Comparison of ENCODE assay signal across 20 mouse cellular contexts in genomic region chr11:51396451-51396850, GRCm38 (mm10).
DNase-seq lines count a peak whose midpoint lies in the region; ATAC-seq and TF ChIP-seq lines count a peak whose summit lies in the region.
"Had no signal": no experiment of that assay in that cellular context is flagged by ENCODE, and none has a peak within 500 bp of the region (broad histone marks: within the 10 kb centered on the region; RNA-seq: fewer than 3 reads in every experiment).

No protein-coding gene starts in this region.

- no peak overlapping the region for H3K4me3 ChIP-seq in lung, embryonic 16.5 days (ENCODE audit: low read length)
- H3K4me3 ChIP-seq in lung, postnatal 0 days (ENCODE audit: low read depth, low read length), result no peak overlapping the region
- H3K4me3 ChIP-seq in left cerebral cortex, adult 2 months, result no peak overlapping the region
- H3K4me3 ChIP-seq: embryonic facial prominence, embryonic 10.5 days; embryonic facial prominence, embryonic 12.5 days; forebrain, embryonic 13.5 days; forebrain, embryonic 15.5 days had no signal

- H3K27me3 ChIP-seq in lung, embryonic 16.5 days (ENCODE audit: control insufficient read depth, insufficient read depth, low read depth, low read length), result no peaks in the 10 kb centered on the region
- no peaks in the 10 kb centered on the region for H3K27me3 ChIP-seq in lung, postnatal 0 days (replicated peaks; ENCODE audit: insufficient read depth, low read length)
- H3K27me3 ChIP-seq: embryonic facial prominence, embryonic 12.5 days; forebrain, embryonic 13.5 days; forebrain, embryonic 15.5 days had no signal

- no peak overlapping the region for H3K27ac ChIP-seq in lung, embryonic 16.5 days (ENCODE audit: low read length)
- H3K27ac ChIP-seq in lung, postnatal 0 days (ENCODE audit: low read length), result peak overlapping the region; percentile 74
- no peak overlapping the region for H3K27ac ChIP-seq in left cerebral cortex, adult 2 months
- H3K27ac ChIP-seq: embryonic facial prominence, embryonic 10.5 days; embryonic facial prominence, embryonic 12.5 days; forebrain, embryonic 13.5 days; forebrain, embryonic 15.5 days had no signal

- H3K9ac ChIP-seq in lung, embryonic 16.5 days (ENCODE audit: low read length), result no peak overlapping the region
- H3K9ac ChIP-seq in lung, postnatal 0 days (replicated peaks; ENCODE audit: low read depth), result no peak overlapping the region
- H3K9ac ChIP-seq: embryonic facial prominence, embryonic 12.5 days; forebrain, embryonic 13.5 days; forebrain, embryonic 15.5 days had no signal

- TF ChIP-seq EP300 in lung, postnatal 0 days (IDR thresholded peaks at IDR 0.05), result peak; percentile 97

- peaks cover 10% of the 10 kb centered on the region for H3K4me1 ChIP-seq in lung, embryonic 16.5 days (replicated peaks; ENCODE audit: control insufficient read depth, insufficient read depth, low read length)
- H3K4me1 ChIP-seq in lung, postnatal 0 days (ENCODE audit: insufficient read depth, low read depth, low read length), result no peaks in the 10 kb centered on the region

- H3K36me3 ChIP-seq in lung, embryonic 16.5 days (ENCODE audit: control insufficient read depth, insufficient read depth, low read length), result no peaks in the 10 kb centered on the region
- no peaks in the 10 kb centered on the region for H3K36me3 ChIP-seq in lung, postnatal 0 days (ENCODE audit: insufficient read depth, low read length)
- H3K36me3 ChIP-seq: embryonic facial prominence, embryonic 10.5 days; embryonic facial prominence, embryonic 12.5 days; forebrain, embryonic 15.5 days had no signal

- WGBS in lung, embryonic 16.5 days, result 35% methylated on average over 2 of the region's 2 CpGs
- WGBS in lung, postnatal 0 days, result 43% methylated on average over 2 of the region's 2 CpGs

- TF ChIP-seq CTCF in lung, postnatal 0 days (IDR thresholded peaks at IDR 0.05), result no peak
- TF ChIP-seq CTCF in left cerebral cortex, adult 2 months (IDR thresholded peaks at IDR 0.05), result no peak

- H3K9me3 ChIP-seq in lung, embryonic 16.5 days (ENCODE audit: control insufficient read depth, low read length), result no peaks in the 10 kb centered on the region
- no peaks in the 10 kb centered on the region for H3K9me3 ChIP-seq in lung, postnatal 0 days (ENCODE audit: low read length)
- H3K9me3 ChIP-seq: embryonic facial prominence, embryonic 10.5 days; embryonic facial prominence, embryonic 12.5 days; forebrain, embryonic 13.5 days; forebrain, embryonic 15.5 days had no signal

- peak; percentile 89 for DNase-seq in lung, postnatal 0 days (ENCODE audit: low spot score)
- DNase-seq in lung, postnatal 14 days, result peak; percentile 29
- DNase-seq in lung, postnatal 36 days, result peak; percentile 84
- no peak for DNase-seq in cerebellum, postnatal 4 days (ENCODE audit: low spot score in 2 of 2)
- DNase-seq in gastrocnemius, postnatal 4 days (ENCODE audit: low spot score in 2 of 2), result no peak
- no peak for DNase-seq in left cerebral cortex, adult 2 months (ENCODE audit: extremely low spot score in 1 of 2, low spot score in 2 of 2)
- DNase-seq: adrenal gland, adult 2 months; adrenal gland, postnatal 10 days; adrenal gland, postnatal 25 days; cerebellum, adult 11 months; cerebellum, adult 18-20 months; cerebellum, adult 8-10 months; cerebellum, adult 9-11 months; cerebellum, postnatal 14 days; cerebellum, postnatal 36 days had no signal

- peak; percentile 62 for ATAC-seq in lung, embryonic 16.5 days (ENCODE audit: low read depth)
- ATAC-seq in lung, postnatal 0 days, result peak; percentile 87
- ATAC-seq: forebrain, embryonic 13.5 days; forebrain, embryonic 15.5 days had no signal

- no peak overlapping the region for H3K4me2 ChIP-seq in lung, embryonic 16.5 days (ENCODE audit: low read depth, low read length)
- no peak overlapping the region for H3K4me2 ChIP-seq in lung, postnatal 0 days (replicated peaks; ENCODE audit: low read depth, low read length)
- H3K4me2 ChIP-seq: embryonic facial prominence, embryonic 12.5 days; forebrain, embryonic 13.5 days; forebrain, embryonic 15.5 days had no signal

- intact Hi-C loops in left cerebral cortex, adult 2 months (cut with DNase I), result no loop called here

Comparison
In these comparisons a context has a peak if more than half of its experiments do, and no peak if none do; other contexts are left out.
1. DNase-seq: peak in lung, postnatal 0 days (single experiment), lung, postnatal 14 days (single experiment) and lung, postnatal 36 days (single experiment); none in cerebellum, postnatal 4 days (0 of 2), gastrocnemius, postnatal 4 days (0 of 2) and left cerebral cortex, adult 2 months (0 of 2).